Mouse (Mus musculus): ENCODE measurements around the gene 3830406C13Rik. TPM values are rescaled to one million over a fixed set of nuclear protein-coding genes. Genes with fewer than 3 reads are reported as not detected.

Gene 3830406C13Rik
- total RNA-seq, 2 experiments from 2014 or later, result 28.6 to 30.4 TPM

GRCm38 (mm10) chr14:12337421-12337997 lies 53.5 kb downstream of the 3830406C13Rik start:
- no peak; the same call in 1 of the 2 replicates for TF ChIP-seq CTCF (conservative IDR thresholded peaks at IDR 0.05)
- DNase-seq (ENCODE audit: low spot score in 2 of 2), result peak in 1 of 2 experiments; percentile 73
- peak overlapping the region; percentile 84 for H3K27ac ChIP-seq

GRCm38 (mm10) chr14:12337998-12338809 lies 54.2 kb downstream of the 3830406C13Rik start:
- peak in 1 of 2 experiments; percentile 62 for DNase-seq (ENCODE audit: low spot score in 2 of 2)
- peak overlapping the region; percentile 25; the same call in 1 of the 2 replicates for H3K4me3 ChIP-seq
- TF ChIP-seq CTCF (conservative IDR thresholded peaks at IDR 0.05), result no peak
- H3K27ac ChIP-seq, result peak overlapping the region; percentile 84

More at GRCm38 (mm10) chr14:12337421-12337997, 53.5 kb downstream of the 3830406C13Rik start:
- H3K4me3 ChIP-seq, result no peak overlapping the region

GRCm38 (mm10) chr14:12338811-12339565 lies 55.0 kb downstream of the 3830406C13Rik start:
- no peak for TF ChIP-seq CTCF (conservative IDR thresholded peaks at IDR 0.05)
- Histone ChIP-seq H3K4me3 (no peak overlapping the region), H3K27ac (peak overlapping the region; percentile 84)
- DNase-seq (ENCODE audit: low spot score in 2 of 2), result no peak

GRCm38 (mm10) chr14:12340238-12341074 lies 56.5 kb downstream of the 3830406C13Rik start:
- TF ChIP-seq CTCF (conservative IDR thresholded peaks at IDR 0.05), result no peak

GRCm38 (mm10) chr14:12341075-12341788 lies 57.3 kb downstream of the 3830406C13Rik start:
- peak; percentile 45 for TF ChIP-seq CTCF (conservative IDR thresholded peaks at IDR 0.05)
- DNase-seq (ENCODE audit: low spot score in 2 of 2), result no peak
- Histone ChIP-seq H3K27ac (peak overlapping the region; percentile 92), H3K4me3 (peak overlapping the region; percentile 61)

More at GRCm38 (mm10) chr14:12340238-12341074, 56.5 kb downstream of the 3830406C13Rik start:
- peak overlapping the region; percentile 92 for H3K27ac ChIP-seq
- DNase-seq (ENCODE audit: low spot score in 2 of 2), result no peak
- peak overlapping the region; percentile 61 for H3K4me3 ChIP-seq

GRCm38 (mm10) chr14:12341789-12342457 lies 58.0 kb downstream of the 3830406C13Rik start:
- Histone ChIP-seq H3K4me3 (peak overlapping the region; percentile 61), H3K27ac (peak overlapping the region; percentile 92)
- DNase-seq (ENCODE audit: low spot score in 2 of 2), result no peak
- TF ChIP-seq CTCF (conservative IDR thresholded peaks at IDR 0.05), result no peak

- TF ChIP-seq CTCF (conservative IDR thresholded peaks at IDR 0.05), result no peak
- Histone ChIP-seq H3K4me3 (peak overlapping the region; percentile 61), H3K27ac (peak overlapping the region; percentile 92)
- no peak for DNase-seq (ENCODE audit: low spot score in 2 of 2)
Observed at GRCm38 (mm10) chr14:12342458-12343131, 58.6 kb downstream of the 3830406C13Rik start.

GRCm38 (mm10) chr14:12343451-12343941 lies 59.5 kb downstream of the 3830406C13Rik start:
- H3K4me3 ChIP-seq, result peak overlapping the region; percentile 61
- no peak for DNase-seq (ENCODE audit: low spot score in 2 of 2)
- no peak for TF ChIP-seq CTCF (conservative IDR thresholded peaks at IDR 0.05)
- peak overlapping the region; percentile 92 for H3K27ac ChIP-seq

- Histone ChIP-seq H3K27ac (peak overlapping the region; percentile 92), H3K4me3 (peak overlapping the region; percentile 61)
- DNase-seq (ENCODE audit: low spot score in 2 of 2), result no peak
- no peak for TF ChIP-seq CTCF (conservative IDR thresholded peaks at IDR 0.05)
Observed at GRCm38 (mm10) chr14:12344061-12344745, 60.2 kb downstream of the 3830406C13Rik start.

Measured in layer of hippocampus, adult 2 months (tissue).